ENCODE assay signal across 8 mouse cellular contexts in the genomic region with DNA sequence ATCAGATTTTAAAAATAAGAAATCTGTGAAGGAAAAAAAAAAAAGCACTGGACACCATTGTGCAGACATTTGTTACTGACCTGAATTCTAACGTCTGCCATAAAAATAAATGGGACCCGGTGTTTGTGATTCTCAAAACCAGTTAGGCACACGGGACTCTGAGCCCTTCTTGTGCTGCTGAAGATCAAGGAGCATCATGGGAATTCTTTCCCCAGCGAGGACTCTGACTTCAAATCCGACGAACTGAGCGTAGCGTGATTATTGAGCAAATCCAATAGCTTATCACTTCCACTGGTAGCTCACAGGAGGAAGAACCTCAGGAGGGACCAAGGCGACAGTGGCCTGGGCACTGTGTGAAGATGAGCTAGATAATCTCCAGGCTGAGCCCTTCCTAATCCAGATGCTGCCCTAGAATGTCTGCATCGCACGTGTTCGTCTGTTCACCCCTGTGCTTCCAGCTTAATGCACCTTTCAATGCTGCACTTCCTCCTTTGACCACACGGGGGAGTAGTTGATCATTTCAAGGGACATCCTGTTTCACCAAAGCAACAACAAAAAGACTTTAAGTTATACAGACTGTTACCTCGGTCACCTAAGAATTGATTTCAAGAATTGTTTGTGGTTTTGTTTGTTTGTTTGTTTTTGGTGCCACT. TPM values are rescaled to one million over a fixed set of nuclear protein-coding genes. Genes with fewer than 3 reads are reported as not detected.
A peak's percentile ranks its signal among the peaks of the same experiment; 100 is the strongest.
DNase-seq lines count a peak whose midpoint lies in the region.

No protein-coding gene starts in this region.

- peak; percentile 59 for DNase-seq in CD4-positive helper T cell, adult 2 months (ENCODE audit: low read depth, low spot score)
- DNase-seq in adrenal gland, adult 2 months: peak; percentile 61
- DNase-seq in embryo, embryonic 10.5 days (ENCODE audit: low spot score): peak; percentile 92
- peak; percentile 52 to 72 for DNase-seq in gastrocnemius, postnatal 4 days (ENCODE audit: low spot score in 2 of 2)
- DNase-seq in kidney, postnatal 10 days: peak; percentile 86
- peak; percentile 60 to 61 for DNase-seq in lung, adult 18-20 months
- DNase-seq in ovary, postnatal 36 days (ENCODE audit: low spot score): peak; percentile 36
- peak; percentile 80 for DNase-seq in thymus, postnatal 14 days

RNA-seq across cellular contexts. Expression of gene Cyp39a1, which starts 31.9 kb away (rescaled TPM):
- 1 to 10 TPM; 2.0 to 2.2 TPM for total RNA-seq in adrenal gland, adult 2 months (2021)
- polyA plus RNA-seq in adrenal gland, adult 2 months (2012; rRNA removed): 0.26 and 0.27 TPM in 2 replicates
- 1 to 10 TPM; 8.0 to 8.4 TPM for total RNA-seq in gastrocnemius, postnatal 4 days (2021)

RNA-seq across cellular contexts. Expression of gene Slc25a27, which starts 32.1 kb away (rescaled TPM):
- 1 to 10 TPM; 2.1 to 2.2 TPM for total RNA-seq in adrenal gland, adult 2 months (2021)
- 2.1 and 3.8 TPM in 2 replicates for polyA plus RNA-seq in adrenal gland, adult 2 months (2012; rRNA removed)
- total RNA-seq in gastrocnemius, postnatal 4 days (2021): 1 to 10 TPM; 4.1 to 6.7 TPM

Comparison
In these comparisons a context has a peak if more than half of its experiments do, and no peak if none do; other contexts are left out.
1. Peak in every context shown above with its lines: DNase-seq.
2. DNase-seq: peak in every context shown above with its lines; median percentile 92 in embryo, embryonic 10.5 days; 86 in kidney, postnatal 10 days; 80 in thymus, postnatal 14 days; 62 in gastrocnemius, postnatal 4 days; 61 in adrenal gland, adult 2 months; 60 in lung, adult 18-20 months; 59 in CD4-positive helper T cell, adult 2 months; 36 in ovary, postnatal 36 days.